Mouse (Mus musculus): ENCODE results near the gene Sgip1. TPM values are rescaled to one million over a fixed set of nuclear protein-coding genes. Genes with fewer than 3 reads are reported as not detected.
A peak's percentile ranks its signal among the peaks of the same experiment; 100 is the strongest.

Gene Sgip1
- polyA plus RNA-seq, 1 experiment from 2014 or later = 78.3 TPM

DNA sequence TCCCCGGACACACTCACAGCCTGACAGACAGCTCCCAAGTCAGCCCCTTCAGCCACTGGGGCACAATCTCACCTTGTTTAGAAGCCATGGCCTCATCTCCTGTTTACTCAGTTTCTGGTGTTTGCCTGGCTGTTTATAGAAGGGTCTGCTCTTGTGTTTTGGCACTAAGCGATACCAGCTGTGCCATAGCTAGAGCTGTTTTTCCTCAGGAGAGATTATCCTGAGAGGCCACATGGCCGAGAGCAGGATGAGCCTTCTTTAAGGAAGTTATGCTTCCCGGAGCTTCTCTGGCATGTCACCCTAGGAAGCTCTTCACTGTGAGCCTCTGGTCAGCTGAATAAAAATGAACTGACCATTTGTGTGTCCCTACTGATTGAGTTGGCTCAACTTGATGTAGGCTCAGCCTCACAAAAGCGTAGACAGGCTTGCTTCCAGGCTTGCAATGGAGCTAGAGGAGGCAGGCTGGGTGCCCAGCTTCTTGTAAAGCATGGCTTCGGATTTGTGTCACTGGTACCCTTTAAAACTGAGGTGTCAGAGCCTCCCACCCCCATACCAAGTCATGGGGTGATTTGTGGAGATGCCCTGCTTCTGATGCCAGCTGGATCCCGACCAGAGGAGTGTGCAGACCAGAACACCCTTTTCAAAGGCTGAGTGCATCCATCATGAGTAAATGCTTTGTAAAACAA, 42.1 kb downstream of the Sgip1 start:
- H3K4me1 ChIP-seq = peaks cover 18% of the 10 kb centered on the region
- H3K36me3 ChIP-seq = no peaks in the 10 kb centered on the region
- peak; percentile 70 for ATAC-seq (ENCODE audit: low FRiP score)
- 55% methylated on average over 7 of the region's 7 CpGs for WGBS
- no peak overlapping the region for H3K4me2 ChIP-seq
- H3K9ac ChIP-seq (replicated peaks) = no peak overlapping the region
- H3K4me3 ChIP-seq (replicated peaks) = no peak overlapping the region
- H3K27me3 ChIP-seq (replicated peaks) = no peaks in the 10 kb centered on the region
- peak overlapping the region; percentile 66 for H3K27ac ChIP-seq (replicated peaks)
- H3K9me3 ChIP-seq (replicated peaks) = no peaks in the 10 kb centered on the region

- no peak overlapping the region for H3K27ac ChIP-seq (replicated peaks)
- H3K36me3 ChIP-seq = no peaks in the 10 kb centered on the region
- ATAC-seq (ENCODE audit: low FRiP score) = no peak
- no peak overlapping the region for H3K4me3 ChIP-seq (replicated peaks)
- peaks cover 18% of the 10 kb centered on the region for H3K4me1 ChIP-seq
- no peaks in the 10 kb centered on the region for H3K27me3 ChIP-seq (replicated peaks)
- H3K9ac ChIP-seq (replicated peaks) = no peak overlapping the region
- H3K4me2 ChIP-seq = no peak overlapping the region
- WGBS = 88% methylated on average over 4 of the region's 4 CpGs
- H3K9me3 ChIP-seq (replicated peaks) = no peaks in the 10 kb centered on the region
Measured at GRCm38 (mm10) chr4:102785158-102785557, 44.1 kb downstream of the Sgip1 start.

DNA sequence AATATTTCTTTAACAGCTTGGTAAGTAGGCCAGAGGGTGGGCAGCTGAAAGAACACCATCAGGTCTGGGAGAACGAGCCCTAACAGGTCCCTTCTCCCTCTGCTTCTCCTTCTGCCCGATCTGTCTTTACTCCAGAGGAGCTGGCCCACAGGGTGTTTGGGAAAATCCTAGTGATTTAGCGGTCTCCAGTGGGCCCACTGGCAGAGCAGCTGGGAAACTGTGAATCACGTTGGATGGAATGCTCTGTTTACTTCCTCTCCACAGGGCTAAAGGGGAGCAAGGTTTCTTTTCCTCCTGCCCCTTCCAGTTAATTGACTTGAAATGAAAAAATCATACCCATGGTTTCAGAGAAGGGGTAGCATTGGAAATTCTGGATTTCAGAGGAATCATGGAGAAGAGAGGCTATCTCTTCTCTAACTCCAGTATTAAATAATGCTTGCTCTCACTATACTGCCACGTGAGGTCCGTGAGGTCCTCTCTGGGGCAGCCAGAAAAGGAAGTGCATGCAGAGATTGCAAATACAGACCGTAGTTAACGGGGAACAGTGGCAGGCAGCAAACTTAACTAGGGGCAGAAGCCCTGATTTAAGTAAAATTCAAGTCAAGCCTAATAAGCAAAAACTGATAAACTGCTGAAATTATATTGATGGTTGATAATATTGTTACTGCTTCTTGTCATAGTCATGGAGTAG, 51.1 kb downstream of the Sgip1 start:
- no peak overlapping the region for H3K27ac ChIP-seq (replicated peaks)

DNA sequence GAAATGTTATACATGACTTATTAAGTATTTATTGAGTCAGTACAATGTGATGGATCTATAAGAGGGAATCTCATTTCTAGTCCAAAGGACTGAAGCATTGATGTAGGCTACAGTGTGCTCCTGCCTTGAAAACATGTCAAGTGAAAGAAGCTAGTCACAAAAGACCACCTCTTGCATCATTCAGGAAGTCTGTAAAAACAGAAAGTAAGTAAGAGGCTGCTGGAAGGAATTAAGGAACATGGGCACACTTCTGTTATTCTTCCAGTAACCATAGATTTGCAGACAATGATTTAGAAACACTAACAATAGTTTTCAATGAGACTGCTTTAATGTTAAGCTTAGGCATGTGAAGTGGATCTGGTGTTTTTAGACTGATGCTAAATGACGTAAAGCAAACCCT, 60.4 kb downstream of the Sgip1 start:
- Histone ChIP-seq H3K4me2 (no peak overlapping the region), H3K27ac (replicated peaks) (no peak overlapping the region), H3K4me1 (peaks cover 16% of the 10 kb centered on the region), H3K36me3 (no peaks in the 10 kb centered on the region), H3K9me3 (replicated peaks) (no peaks in the 10 kb centered on the region), H3K4me3 (replicated peaks) (no peak overlapping the region), H3K27me3 (replicated peaks) (no peaks in the 10 kb centered on the region), H3K9ac (replicated peaks) (no peak overlapping the region)
- no peak for ATAC-seq (ENCODE audit: low FRiP score)
- WGBS = 90% methylated on average over 1 of the region's 1 CpGs

More for the DNA sequence above, 51.1 kb downstream of the Sgip1 start:
- WGBS = 63% methylated on average over 8 of the region's 8 CpGs
- Histone ChIP-seq H3K4me2 (no peak overlapping the region), H3K36me3 (no peaks in the 10 kb centered on the region), H3K9ac (replicated peaks) (no peak overlapping the region), H3K4me3 (replicated peaks) (no peak overlapping the region), H3K27me3 (replicated peaks) (no peaks in the 10 kb centered on the region), H3K9me3 (replicated peaks) (no peaks in the 10 kb centered on the region), H3K4me1 (peaks cover 8% of the 10 kb centered on the region; the same call in 1 of the 2 replicates)
- no peak for ATAC-seq (ENCODE audit: low FRiP score)

GRCm38 (mm10) chr4:102801936-102802335, 60.8 kb downstream of the Sgip1 start:
- Histone ChIP-seq H3K9me3 (replicated peaks) (no peaks in the 10 kb centered on the region), H3K4me3 (replicated peaks) (no peak overlapping the region), H3K36me3 (no peaks in the 10 kb centered on the region), H3K4me2 (no peak overlapping the region), H3K27me3 (replicated peaks) (no peaks in the 10 kb centered on the region), H3K9ac (replicated peaks) (no peak overlapping the region), H3K4me1 (peaks cover 16% of the 10 kb centered on the region), H3K27ac (replicated peaks) (no peak overlapping the region)
- 97% methylated on average over 4 of the region's 4 CpGs for WGBS
- no peak for ATAC-seq (ENCODE audit: low FRiP score)

DNA sequence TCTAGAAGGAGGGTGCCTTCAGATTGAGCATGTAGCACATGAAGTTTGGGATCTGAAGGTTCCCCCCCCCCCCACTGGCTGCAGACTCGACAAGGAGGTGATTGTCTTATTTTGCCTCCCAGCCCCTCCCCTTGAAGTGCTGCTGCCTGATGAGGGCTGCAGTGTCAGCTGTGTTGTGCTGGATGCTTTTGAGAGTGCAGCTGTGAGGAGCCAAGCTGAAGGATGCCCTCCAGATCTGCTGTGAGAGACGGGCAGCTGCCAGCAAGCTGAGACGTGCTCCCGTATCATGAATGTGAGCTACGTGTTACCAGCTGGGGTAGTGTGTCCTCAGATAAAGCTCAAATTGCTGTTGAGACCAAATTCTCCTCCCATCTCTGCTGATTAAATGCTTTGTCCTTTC, 63.5 kb downstream of the Sgip1 start:
- Histone ChIP-seq H3K4me3 (replicated peaks) (no peak overlapping the region), H3K36me3 (no peaks in the 10 kb centered on the region), H3K27me3 (replicated peaks) (no peaks in the 10 kb centered on the region), H3K27ac (replicated peaks) (no peak overlapping the region), H3K4me1 (peaks cover 16% of the 10 kb centered on the region), H3K9ac (replicated peaks) (no peak overlapping the region), H3K4me2 (no peak overlapping the region), H3K9me3 (replicated peaks) (no peaks in the 10 kb centered on the region)
- no peak for ATAC-seq (ENCODE audit: low FRiP score)
- 34% methylated on average over 5 of the region's 5 CpGs for WGBS

DNA sequence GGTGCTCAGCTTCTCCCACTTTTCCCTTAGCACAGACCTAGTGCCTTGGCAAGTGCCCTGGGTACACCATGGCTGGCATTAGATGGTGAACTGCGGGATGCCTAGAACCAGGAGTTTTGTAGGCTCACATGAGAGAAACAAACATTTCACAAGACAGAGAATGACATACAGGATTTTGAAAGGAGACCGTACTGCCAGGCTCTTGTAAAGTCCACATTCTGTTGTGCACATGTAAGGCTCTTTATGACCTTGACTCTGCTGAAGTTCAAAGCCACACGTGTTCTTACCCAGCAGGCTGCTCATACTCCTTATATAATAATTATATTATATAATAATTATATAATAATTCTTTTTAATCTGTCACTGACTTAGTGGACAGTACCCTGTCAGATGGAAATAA, 65.9 kb downstream of the Sgip1 start:
- no peaks in the 10 kb centered on the region for H3K36me3 ChIP-seq
- WGBS = 88% methylated on average over 3 of the region's 3 CpGs
- ATAC-seq (ENCODE audit: low FRiP score) = no peak
- no peaks in the 10 kb centered on the region for H3K27me3 ChIP-seq (replicated peaks)
- no peak overlapping the region for H3K4me2 ChIP-seq
- peaks cover 15% of the 10 kb centered on the region for H3K4me1 ChIP-seq
- no peak overlapping the region for H3K9ac ChIP-seq (replicated peaks)
- H3K27ac ChIP-seq (replicated peaks) = no peak overlapping the region
- no peak overlapping the region for H3K4me3 ChIP-seq (replicated peaks)
- H3K9me3 ChIP-seq (replicated peaks) = no peaks in the 10 kb centered on the region

DNA sequence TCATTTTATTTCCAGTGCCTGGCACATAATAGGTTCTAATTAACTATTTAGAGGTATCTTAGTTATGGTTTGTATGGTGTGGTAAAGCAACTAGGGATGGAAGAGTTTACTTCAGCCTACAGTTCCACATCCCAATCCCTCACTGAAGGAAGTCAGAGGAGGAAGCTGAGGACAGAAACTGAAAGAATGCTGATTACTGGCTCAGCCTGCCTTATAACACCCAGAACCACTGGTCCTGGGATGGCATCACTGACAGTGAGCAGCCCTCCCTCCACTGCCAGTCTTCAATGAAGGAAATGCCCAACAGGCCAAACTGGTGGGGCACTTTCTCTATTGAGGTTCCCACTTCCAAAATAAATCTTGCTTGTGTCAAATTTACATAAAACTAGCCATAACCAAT, 67.2 kb downstream of the Sgip1 start:
- Histone ChIP-seq H3K27ac (replicated peaks) (no peak overlapping the region), H3K4me3 (replicated peaks) (no peak overlapping the region), H3K4me2 (no peak overlapping the region), H3K9ac (replicated peaks) (no peak overlapping the region), H3K36me3 (no peaks in the 10 kb centered on the region), H3K4me1 (peaks cover 11% of the 10 kb centered on the region), H3K9me3 (replicated peaks) (no peaks in the 10 kb centered on the region), H3K27me3 (replicated peaks) (no peaks in the 10 kb centered on the region)
- ATAC-seq (ENCODE audit: low FRiP score) = no peak

DNA sequence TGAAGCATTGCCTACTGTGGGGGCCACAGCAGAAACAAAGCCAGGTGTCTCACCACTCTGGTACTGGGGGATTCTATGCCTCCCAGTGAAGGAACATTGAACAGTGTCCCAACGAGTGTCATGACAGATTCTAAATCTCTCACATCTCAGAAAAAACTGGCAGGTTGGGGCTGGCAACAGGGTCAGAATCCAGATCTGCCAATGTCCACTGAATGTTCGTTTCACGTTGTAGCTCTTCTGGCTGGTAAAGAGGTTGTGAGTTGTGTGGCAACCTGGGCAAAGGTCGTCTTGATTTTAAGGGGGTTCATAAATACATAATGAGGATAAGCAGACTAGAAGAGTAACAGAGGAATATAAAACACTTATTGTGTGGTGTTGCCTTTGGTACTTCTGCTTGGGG, 68.2 kb downstream of the Sgip1 start:
- ATAC-seq (ENCODE audit: low FRiP score) = no peak
- WGBS = 75% methylated on average over 4 of the region's 4 CpGs
- no peak overlapping the region for H3K4me2 ChIP-seq
- no peak overlapping the region for H3K27ac ChIP-seq (replicated peaks)
- H3K9me3 ChIP-seq (replicated peaks) = no peaks in the 10 kb centered on the region
- no peak overlapping the region for H3K4me3 ChIP-seq (replicated peaks)
- H3K4me1 ChIP-seq = peaks cover 8% of the 10 kb centered on the region
- H3K36me3 ChIP-seq = no peaks in the 10 kb centered on the region
- H3K27me3 ChIP-seq (replicated peaks) = no peaks in the 10 kb centered on the region
- no peak overlapping the region for H3K9ac ChIP-seq (replicated peaks)

- Histone ChIP-seq H3K4me1 (0 out of 2 replicates have a peak, but pooled peaks cover 2% of the 10 kb centered on the region), H3K27ac (replicated peaks) (no peak overlapping the region), H3K27me3 (replicated peaks) (no peaks in the 10 kb centered on the region), H3K4me3 (replicated peaks) (no peak overlapping the region), H3K36me3 (no peaks in the 10 kb centered on the region), H3K9ac (replicated peaks) (no peak overlapping the region), H3K4me2 (no peak overlapping the region), H3K9me3 (replicated peaks) (no peaks in the 10 kb centered on the region)
- WGBS = 100% methylated on average over 1 of the region's 1 CpGs
- no peak for ATAC-seq (ENCODE audit: low FRiP score)
Measured at GRCm38 (mm10) chr4:102810277-102810676, 69.2 kb downstream of the Sgip1 start.

- Histone ChIP-seq H3K36me3 (no peaks in the 10 kb centered on the region), H3K4me2 (no peak overlapping the region), H3K9me3 (replicated peaks) (no peaks in the 10 kb centered on the region), H3K4me1 (0 out of 2 replicates have a peak, but pooled peaks cover 2% of the 10 kb centered on the region), H3K27ac (replicated peaks) (no peak overlapping the region), H3K4me3 (replicated peaks) (no peak overlapping the region), H3K9ac (replicated peaks) (no peak overlapping the region), H3K27me3 (replicated peaks) (no peaks in the 10 kb centered on the region)
- ATAC-seq (ENCODE audit: low FRiP score) = no peak
- WGBS = 59% methylated on average over 9 of the region's 9 CpGs
Measured at GRCm38 (mm10) chr4:102811007-102811805, 70.1 kb downstream of the Sgip1 start.

- no peak for ATAC-seq (ENCODE audit: low FRiP score)
- H3K4me3 ChIP-seq (replicated peaks) = no peak overlapping the region
- 87% methylated on average over 8 of the region's 8 CpGs for WGBS
- H3K36me3 ChIP-seq = no peaks in the 10 kb centered on the region
- no peak overlapping the region for H3K27ac ChIP-seq (replicated peaks)
- 0 out of 2 replicates have a peak, but pooled peaks cover 2% of the 10 kb centered on the region for H3K4me1 ChIP-seq
- no peaks in the 10 kb centered on the region for H3K27me3 ChIP-seq (replicated peaks)
- no peak overlapping the region for H3K4me2 ChIP-seq
- H3K9ac ChIP-seq (replicated peaks) = no peak overlapping the region
- no peaks in the 10 kb centered on the region for H3K9me3 ChIP-seq (replicated peaks)
Measured at GRCm38 (mm10) chr4:102813346-102813745, 72.2 kb downstream of the Sgip1 start.
